Mouse (Mus musculus): ENCODE data around the gene Zfp748. TPM values are rescaled to one million over a fixed set of nuclear protein-coding genes. Genes with fewer than 3 reads are reported as not detected.

Zfp748 gene
- total RNA-seq (2021) = 1 to 10 TPM; 5.3 to 5.6 TPM

GRCm38 (mm10) chr13:67553730-67554129 lies at the start of gene Zfp748:
Zfp748 (minus strand) TSS chr13:67553830.
- DNase-seq = no peak

GRCm38 (mm10) chr13:67572591-67573189 lies 19.1 kb upstream of the Zfp748 start:
- DNase-seq = no peak

- DNase-seq = peak; percentile 77
Observed at GRCm38 (mm10) chr13:67552505-67553346, 904 bp downstream of the Zfp748 start.

- DNase-seq = no peak
Observed at GRCm38 (mm10) chr13:67545941-67546340, 7.7 kb downstream of the Zfp748 start.

GRCm38 (mm10) chr13:67527049-67527730 lies 26.4 kb downstream of the Zfp748 start:
- no peak for DNase-seq

GRCm38 (mm10) chr13:67525753-67526410 lies 27.7 kb downstream of the Zfp748 start, which contains the start of the genes Gm26965 and Zfp87:
Gm26965 (minus strand) TSS chr13:67526151.
Zfp87 (minus strand) TSS chr13:67526177.
- DNase-seq = peak; percentile 92

- DNase-seq = no peak
Observed at GRCm38 (mm10) chr13:67500908-67501307, 52.7 kb downstream of the Zfp748 start.

- peak; percentile 80 for DNase-seq
Observed at GRCm38 (mm10) chr13:67500084-67500719, 53.4 kb downstream of the Zfp748 start, which contains the start of gene Zfp58. Zfp58 (minus strand) TSS chr13:67500555.

GRCm38 (mm10) chr13:67495631-67496030 lies 58.0 kb downstream of the Zfp748 start:
- DNase-seq = no peak

Other genes with a start within 250 kb of the Zfp748 start
- gene Zfp457, start 247.3 kb downstream of the Zfp748 start, total RNA-seq (2021) = 1 to 10 TPM; 2.7 to 3.7 TPM
- 1 to 10 TPM; 2.4 to 2.6 TPM for gene Zfp595, start 221.3 kb downstream of the Zfp748 start, total RNA-seq (2021)
- gene Gm28044, start 193.3 kb downstream of the Zfp748 start, total RNA-seq (2021) = 1 to 10 TPM in 1 of 2 experiments, not detected in 1; 2.3 TPM
- gene Zfp953, start 193.2 kb downstream of the Zfp748 start, total RNA-seq (2021) = 1 to 10 TPM; 1.2 to 1.3 TPM
- 1 to 10 TPM in 1 of 2 experiments, under 1 TPM in 1; 0.47 to 1.2 TPM for gene Gm28041, start 178.1 kb downstream of the Zfp748 start, total RNA-seq (2021)
- gene Zfp456, start 178.0 kb downstream of the Zfp748 start, total RNA-seq (2021) = 1 to 10 TPM in 1 of 2 experiments, under 1 TPM in 1; 0.81 to 1.2 TPM
- gene Zfp429, start 154.0 kb downstream of the Zfp748 start, total RNA-seq (2021) = 1 to 10 TPM; 2.2 to 3.5 TPM
- gene Zfp459, start 132.4 kb downstream of the Zfp748 start, total RNA-seq (2021) = under 1 TPM in 1 of 2 experiments, not detected in 1; 0.38 TPM
- gene Zfp874a, start 102.2 kb downstream of the Zfp748 start, total RNA-seq (2021) = 1 to 10 TPM; 2.4 to 2.7 TPM
- gene Zfp874b, start 69.6 kb downstream of the Zfp748 start, total RNA-seq (2021) = 1 to 10 TPM; 4.8 to 6.3 TPM
- 1 to 10 TPM; 4.3 to 4.8 TPM for gene Zfp58, start 53.3 kb downstream of the Zfp748 start, total RNA-seq (2021)
- gene Gm26965, start 27.7 kb downstream of the Zfp748 start, total RNA-seq (2021) = not detected
- 10 to 100 TPM; 10.1 to 10.8 TPM for gene Zfp87, start 27.7 kb downstream of the Zfp748 start, total RNA-seq (2021)
- 1 to 10 TPM; 4.1 to 4.7 TPM for gene Zfp729b, start 55.9 kb upstream of the Zfp748 start, total RNA-seq (2021)
- gene Gm49345, start 83.9 kb upstream of the Zfp748 start, total RNA-seq (2021) = 1 to 10 TPM in 1 of 2 experiments, under 1 TPM in 1; 0.72 to 1.9 TPM
- 1 to 10 TPM; 3.7 to 3.8 TPM for gene Zfp729a, start 84.0 kb upstream of the Zfp748 start, total RNA-seq (2021)
- 1 to 10 TPM; 7.5 to 8.2 TPM for gene Zfp738, start 133.2 kb upstream of the Zfp748 start, total RNA-seq (2021)
- gene Zfp65, start 175.3 kb upstream of the Zfp748 start, total RNA-seq (2021) = 1 to 10 TPM; 6.1 to 6.4 TPM
- 1 to 10 TPM; 2.5 to 2.8 TPM for gene Zfp85, start 201.4 kb upstream of the Zfp748 start, total RNA-seq (2021)
- under 1 TPM; 0.17 to 0.43 TPM for gene Zfp493, start 225.9 kb upstream of the Zfp748 start, total RNA-seq (2021)